Mouse (Mus musculus) testis, adult 2 months (tissue): ENCODE measurements around the gene Slc1a7.

Source experiments
- CTCF ChIP-seq: fragments of 200-500 bp; IDR thresholded peaks from 2 replicates; pipeline ENCODE4 v1.5.1; 2012; ENCODE audit warnings: low read depth, mild to moderate bottlenecking, inconsistent platforms, low read length, moderate library complexity; ENCODE audit not compliant: control insufficient read depth, insufficient read depth, insufficient replicate concordance
- POLR2A ChIP-seq: fragments of 200-500 bp; IDR thresholded peaks from 2 replicates; pipeline ENCODE4 v1.6.1; 2012; ENCODE audit warnings: low read depth, mild to moderate bottlenecking, inconsistent platforms, low read length, moderate library complexity; ENCODE audit not compliant: control insufficient read depth

GRCm38 (mm10) chr4:107928269-107928668 is 39.9 kb upstream of the Slc1a7 start:
- TF ChIP-seq CTCF (no peak), POLR2A (no peak)
